Mouse (Mus musculus) heart, postnatal 10 days (tissue): ENCODE measurements at regions not wholly inside any gene's neighbourhood (a gene's known extent, or its start where the extent isn't known, plus 50 kb on each side); places are given as distances from the start of the nearest gene placed in this dataset.

ENCODE experiments used
- DNase-seq, 2 experiments: peaks; one replicate each; pipeline ENCODE4 v3.0.0; 2021
- intact Hi-C: fragments of 180-260 bp; cut with DNase I; formaldehyde crosslinking; loops from one replicate; pipeline ENCODE4 v1.15.1; 2025

- no peak for DNase-seq
- intact Hi-C loops = no loop called here
Observed at GRCm38 (mm10) chr3:102386091-102386490, 83.6 kb upstream of the Ngf start.

- no peak for DNase-seq
- intact Hi-C loops = no loop called here
Observed at GRCm38 (mm10) chr3:102384596-102384995, 85.1 kb upstream of the Ngf start.

- intact Hi-C loops = no loop called here
Observed at GRCm38 (mm10) chr3:102383671-102384070, 86.0 kb upstream of the Ngf start.

GRCm38 (mm10) chr3:102381683-102382082 is 88.0 kb upstream of the Ngf start:
- intact Hi-C loops = no loop called here
- DNase-seq = no peak

More at GRCm38 (mm10) chr3:102383671-102384070, 86.0 kb upstream of the Ngf start:
- no peak for DNase-seq

GRCm38 (mm10) chr3:102374381-102375060 is 95.2 kb upstream of the Ngf start:
- no peak for DNase-seq
- intact Hi-C loops = no loop called here

- DNase-seq = no peak
- intact Hi-C loops = no loop called here
Observed at GRCm38 (mm10) chr3:102372205-102372899, 97.4 kb upstream of the Ngf start.

- DNase-seq = peak; percentile 81 to 82
- intact Hi-C loops = no loop called here
Observed at GRCm38 (mm10) chr3:102366188-102366587, 103.5 kb upstream of the Ngf start.

- peak in 1 of 2 experiments; percentile 17 for DNase-seq
- intact Hi-C loops = no loop called here
Observed at GRCm38 (mm10) chr3:102364326-102364935, 105.3 kb upstream of the Ngf start.

GRCm38 (mm10) chr3:102360732-102361280 is 108.9 kb upstream of the Ngf start:
- intact Hi-C loops = no loop called here
- DNase-seq = peak; percentile 25 to 29

GRCm38 (mm10) chr3:102358801-102359200 is 110.9 kb upstream of the Ngf start:
- DNase-seq = peak in 1 of 2 experiments; percentile 15
- intact Hi-C loops = no loop called here

- intact Hi-C loops = no loop called here
- DNase-seq = no peak
Observed at GRCm38 (mm10) chr3:102357062-102357610, 112.6 kb upstream of the Ngf start.

- intact Hi-C loops = no loop called here
- no peak for DNase-seq
Observed at GRCm38 (mm10) chr3:102355352-102355751, 114.4 kb upstream of the Ngf start.

GRCm38 (mm10) chr3:102354771-102355170 is 114.9 kb upstream of the Ngf start:
- no peak for DNase-seq
- intact Hi-C loops = no loop called here

- intact Hi-C loops = no loop called here
- DNase-seq = no peak
Observed at GRCm38 (mm10) chr3:102353277-102353900, 116.3 kb upstream of the Ngf start.

- intact Hi-C loops = no loop called here
- DNase-seq = no peak
Observed at GRCm38 (mm10) chr3:102346077-102346476, 123.6 kb upstream of the Ngf start.

GRCm38 (mm10) chr3:102345291-102345690 is 124.4 kb upstream of the Ngf start:
- DNase-seq = no peak
- intact Hi-C loops = no loop called here

- intact Hi-C loops = no loop called here
- no peak for DNase-seq
Observed at GRCm38 (mm10) chr3:102340731-102341130, 129.0 kb upstream of the Ngf start.

GRCm38 (mm10) chr3:102337881-102338280 is 131.8 kb upstream of the Ngf start:
- no peak for DNase-seq
- intact Hi-C loops = loop anchor here (10.0 kb wide), 1 partner anchor 467 kb away; no protein-coding TSS in a partner anchor

GRCm38 (mm10) chr3:102336184-102336583 is 131.7 kb upstream of the Vangl1 start:
- no peak for DNase-seq
- intact Hi-C loops = loop anchor here (10.0 kb wide), 1 partner anchor 469 kb away; no protein-coding TSS in a partner anchor

GRCm38 (mm10) chr3:102335146-102335545 is 130.7 kb upstream of the Vangl1 start:
- peak; percentile 69 to 79 for DNase-seq
- intact Hi-C loops = loop anchor here (1.0 to 10.0 kb wide), 3 partner anchors 132 to 470 kb away; no protein-coding TSS in a partner anchor
